ENCODE assay signal across 1 mouse cellular context in genomic region chr6:87044895-87045294, GRCm38 (mm10).
TF ChIP-seq lines count a peak whose summit lies in the region.

No protein-coding gene starts in this region.

TF ChIP-seq in CH12.LX, 34 proteins besides CTCF, POLR2A, EP300 and RAD21 (continued from another document):
- TF ChIP-seq IRF4 (IDR thresholded peaks at IDR 0.05; ENCODE audit: low read depth, low read length), result no peak
- TF ChIP-seq ELF1 (IDR thresholded peaks at IDR 0.05; ENCODE audit: low read depth, low read length), result no peak
- TF ChIP-seq KAT2A (IDR thresholded peaks at IDR 0.05; ENCODE audit: insufficient replicate concordance, low read length), result no peak
- TF ChIP-seq SMC3 (IDR thresholded peaks at IDR 0.05; ENCODE audit: low read depth, low read length), result no peak
- TF ChIP-seq CHD1 (IDR thresholded peaks at IDR 0.05; ENCODE audit: low read depth, low read length), result no peak
TF ChIP-seq in CH12.LX: peak in this region for 0.
